Mouse (Mus musculus): ENCODE data around the gene Rbm25.
"Not testable (repeated sequence)": the region's sequence is repeated elsewhere in the genome, so short reads cannot be mapped to it uniquely, and the experiment has no call there.

Gene Rbm25

DNA sequence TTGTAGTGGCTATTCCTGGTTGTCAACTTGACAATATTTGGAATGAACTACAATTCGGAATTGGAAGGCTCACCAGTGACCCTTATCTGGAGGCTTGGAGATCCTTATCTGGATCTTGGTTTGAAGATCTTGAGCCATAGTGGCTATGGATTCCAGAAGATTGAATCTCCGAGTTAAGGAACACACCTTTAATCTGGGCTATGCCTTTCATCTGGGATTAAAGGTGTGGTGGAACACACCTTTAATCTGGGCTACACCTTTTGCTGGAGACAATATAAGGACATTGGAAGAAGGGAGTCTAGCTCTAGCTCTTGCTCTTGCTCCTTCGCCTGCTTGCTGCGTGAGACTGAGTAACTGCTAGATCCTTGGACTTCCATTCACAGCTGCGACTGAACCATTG is at the start of gene Rbm25:
Gene Rbm25 (plus strand): TSS at position 301 of the 400 bp plus-strand sequence.
- POLR2A ChIA-PET: interaction anchor here (0.7 to 17.7 kb wide), 57 partner anchors 8 to 471 kb away, joined by 3 to 712 read pairs (median 10); partner anchors contain the start of genes Psen1 (in 3 of the 4), Zfyve1 (in 3 of the 4) and Riox1 (in 1 of the 4)
- CTCF ChIA-PET: not testable (repeated sequence)

GRCm38 (mm10) chr12:83582106-83582505 is 48.9 kb upstream of the Rbm25 start:
- ChIA-PET CTCF (interaction anchor here in 1 of 4 experiments (0.6 kb wide), 2 partner anchors 12 to 192 kb away, joined by 4 read pairs; no protein-coding TSS in a partner anchor), POLR2A (interaction anchor here in 3 of 4 experiments (0.8 to 5.7 kb wide), 18 partner anchors 9 to 1706 kb away, joined by 3 to 36 read pairs (median 6); partner anchors contain the start of genes Rbm25 (in 3 of the 3), Zfyve1 (in 3 of the 3), Acyp1 (in 1 of the 3) and Zc2hc1c (in 1 of the 3))

- CTCF ChIA-PET: interaction anchor here in 3 of 4 experiments (0.5 to 1.0 kb wide), 4 partner anchors 12 to 121 kb away, joined by 4 to 10 read pairs (median 6); no protein-coding TSS in a partner anchor
- POLR2A ChIA-PET: interaction anchor here in 3 of 4 experiments (0.6 to 5.7 kb wide), 24 partner anchors 8 to 1441 kb away, joined by 3 to 36 read pairs (median 5); partner anchors contain the start of genes Rbm25 (in 3 of the 3) and Zfyve1 (in 3 of the 3)
Observed at GRCm38 (mm10) chr12:83582747-83583146, 48.3 kb upstream of the Rbm25 start.

GRCm38 (mm10) chr12:83586628-83587027 is 44.4 kb upstream of the Rbm25 start:
- ChIA-PET POLR2A (interaction anchor here in 3 of 4 experiments (0.9 to 3.3 kb wide), 22 partner anchors 8 to 63 kb away, joined by 3 to 32 read pairs (median 4); partner anchors contain the start of genes Zfyve1 (in 2 of the 3) and Rbm25 (in 1 of the 3)), CTCF (interaction anchor here in 1 of 4 experiments (0.9 kb wide), 1 partner anchor 9 kb away, joined by 3 read pairs; no protein-coding TSS in a partner anchor)

GRCm38 (mm10) chr12:83591754-83592501 is 39.1 kb upstream of the Rbm25 start:
- ChIA-PET POLR2A (interaction anchor here in 2 of 4 experiments (1.3 to 1.8 kb wide), 7 partner anchors 9 to 63 kb away, joined by 3 to 11 read pairs (median 4); no protein-coding TSS in a partner anchor), CTCF (interaction anchor here in 1 of 4 experiments (0.6 kb wide), 1 partner anchor 28 kb away, joined by 4 read pairs; no protein-coding TSS in a partner anchor)

DNA sequence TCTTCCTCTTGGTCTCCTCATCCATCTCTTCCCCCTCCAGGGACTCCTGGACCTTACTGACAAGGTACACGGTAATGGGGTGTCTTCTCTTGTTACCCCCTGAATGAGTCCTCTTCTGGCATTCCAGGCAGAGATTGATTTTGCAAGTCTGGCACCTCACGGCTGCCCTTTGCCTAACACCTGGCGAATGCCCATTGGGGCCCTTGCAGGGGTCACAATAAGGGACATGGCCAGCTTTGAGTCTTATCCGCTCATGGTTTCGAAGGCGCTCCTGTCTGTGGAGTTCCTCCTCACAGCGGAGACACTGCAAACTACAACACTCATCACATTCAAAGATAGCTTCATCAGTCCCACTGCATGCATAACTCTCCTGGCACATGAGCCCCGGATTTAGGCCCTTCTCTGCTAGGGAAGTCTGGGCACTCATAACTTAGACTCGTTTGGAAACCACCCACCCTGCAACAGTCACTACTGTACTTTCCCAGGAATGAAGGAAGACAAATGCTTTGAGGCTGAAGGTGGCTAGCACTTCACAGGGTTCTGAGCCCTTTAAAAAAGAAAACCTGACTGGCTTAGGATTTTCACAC is 36.5 kb upstream of the Rbm25 start:
- POLR2A ChIA-PET: interaction anchor here in 3 of 4 experiments (0.7 to 5.0 kb wide), 13 partner anchors 8 to 61 kb away, joined by 3 to 58 read pairs (median 3); no protein-coding TSS in a partner anchor
- CTCF ChIA-PET: no interaction called here

- POLR2A ChIA-PET: interaction anchor here (0.6 to 5.0 kb wide), 72 partner anchors 8 to 639 kb away, joined by 3 to 93 read pairs (median 5); partner anchors contain the start of genes Rbm25 (in 3 of the 4) and Psen1 (in 2 of the 4)
- CTCF ChIA-PET: interaction anchor here in 3 of 4 experiments (0.6 to 1.3 kb wide), 12 partner anchors 9 to 174 kb away, joined by 3 to 6 read pairs (median 4); partner anchors contain the start of gene Dcaf4 (in 1 of the 3)
Observed at GRCm38 (mm10) chr12:83596191-83596954, 34.7 kb upstream of the Rbm25 start.

- POLR2A ChIA-PET: interaction anchor here (0.6 to 5.0 kb wide), 72 partner anchors 9 to 820 kb away, joined by 3 to 93 read pairs (median 5); partner anchors contain the start of genes Rbm25 (in 3 of the 4), Psen1 (in 2 of the 4), Acot1 (in 1 of the 4) and Rnf113a2 (in 1 of the 4)
- CTCF ChIA-PET: interaction anchor here in 3 of 4 experiments (0.6 to 1.3 kb wide), 13 partner anchors 8 to 173 kb away, joined by 3 to 7 read pairs (median 4); partner anchors contain the start of gene Dcaf4 (in 1 of the 3)
Observed at GRCm38 (mm10) chr12:83597025-83597501, 34.0 kb upstream of the Rbm25 start, which contains the start of gene Zfyve1. Gene Zfyve1, minus strand, starts transcription at chr12:83597222.

- CTCF ChIA-PET: interaction anchor here in 1 of 4 experiments (0.9 kb wide), 1 partner anchor 34 kb away, joined by 5 read pairs; no protein-coding TSS in a partner anchor
- POLR2A ChIA-PET: interaction anchor here in 3 of 4 experiments (0.8 to 5.0 kb wide), 20 partner anchors 8 to 58 kb away, joined by 3 to 93 read pairs (median 12); partner anchors contain the start of gene Rbm25 (in 2 of the 3)
Observed at GRCm38 (mm10) chr12:83597881-83598280, 33.2 kb upstream of the Rbm25 start.

GRCm38 (mm10) chr12:83602285-83602684 is 28.8 kb upstream of the Rbm25 start:
- ChIA-PET CTCF (no interaction called here), POLR2A (interaction anchor here in 2 of 4 experiments (1.0 to 2.4 kb wide), 2 partner anchors 29 to 30 kb away, joined by 6 to 8 read pairs; partner anchors contain the start of gene Rbm25 (in 1 of the 2))

DNA sequence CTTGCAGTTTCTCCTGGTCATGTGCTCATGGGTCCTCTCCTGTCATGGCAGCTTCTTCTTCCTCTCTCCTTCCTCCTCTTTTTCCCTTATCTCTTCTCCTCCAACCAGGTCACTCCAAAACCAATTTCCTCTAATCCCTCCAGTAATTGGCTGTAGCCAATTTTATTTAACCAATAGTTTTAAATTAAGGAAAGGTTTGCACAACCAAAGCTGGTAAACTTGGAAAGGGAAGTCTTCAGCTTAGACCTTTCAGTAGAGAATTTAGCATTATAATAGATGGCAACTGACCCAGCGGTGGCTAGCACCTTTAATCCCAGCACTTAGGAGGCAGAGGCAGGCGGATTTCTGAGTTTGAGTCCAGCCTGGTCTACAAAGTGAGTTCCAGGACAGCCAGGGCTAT is 24.6 kb upstream of the Rbm25 start:
- ChIA-PET POLR2A (interaction anchor here (0.6 to 6.8 kb wide), 37 partner anchors 8 to 156 kb away, joined by 3 to 75 read pairs (median 5); partner anchors contain the start of genes Zfyve1 (in 4 of the 4), Rbm25 (in 2 of the 4) and Psen1 (in 1 of the 4)), CTCF (interaction anchor here in 3 of 4 experiments (0.6 to 1.6 kb wide), 5 partner anchors 8 to 82 kb away, joined by 3 to 4 read pairs (median 3); partner anchors contain the start of genes Psen1 (in 1 of the 3) and Zfyve1 (in 1 of the 3))

DNA sequence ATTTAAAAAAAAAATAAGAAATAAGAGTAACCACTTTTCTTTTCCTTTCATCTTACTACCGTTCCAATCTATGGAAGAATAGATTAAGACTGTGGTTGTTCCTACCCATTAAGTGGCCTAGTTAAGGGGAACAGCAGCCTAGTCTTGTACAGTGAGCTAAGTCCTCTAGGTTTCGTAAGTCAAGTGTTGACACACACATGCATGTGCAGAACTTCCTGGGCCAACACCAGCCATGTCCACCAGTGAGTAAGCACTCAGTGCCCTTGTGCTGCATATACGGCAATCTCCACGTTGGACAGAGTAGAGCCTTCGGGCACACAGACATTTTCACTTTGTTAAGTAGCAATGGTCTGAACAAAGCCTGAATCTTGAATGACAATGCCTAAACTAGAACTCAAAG is 13.8 kb upstream of the Rbm25 start:
- POLR2A ChIA-PET: interaction anchor here (0.6 to 10.8 kb wide), 11 partner anchors 11 to 1697 kb away, joined by 3 to 203 read pairs (median 4); partner anchors contain the start of genes Rbm25 (in 2 of the 4) and Zfyve1 (in 2 of the 4)
- CTCF ChIA-PET: no interaction called here

- ChIA-PET POLR2A (interaction anchor here (0.6 to 10.8 kb wide), 17 partner anchors 13 to 408 kb away, joined by 3 to 203 read pairs (median 10); partner anchors contain the start of genes Rbm25 (in 3 of the 4) and Zfyve1 (in 2 of the 4)), CTCF (interaction anchor here in 2 of 4 experiments (0.6 to 0.7 kb wide), 2 partner anchors 132 to 1885 kb away, joined by 3 to 6 read pairs; no protein-coding TSS in a partner anchor)
Observed at GRCm38 (mm10) chr12:83618981-83619380, 12.1 kb upstream of the Rbm25 start.

DNA sequence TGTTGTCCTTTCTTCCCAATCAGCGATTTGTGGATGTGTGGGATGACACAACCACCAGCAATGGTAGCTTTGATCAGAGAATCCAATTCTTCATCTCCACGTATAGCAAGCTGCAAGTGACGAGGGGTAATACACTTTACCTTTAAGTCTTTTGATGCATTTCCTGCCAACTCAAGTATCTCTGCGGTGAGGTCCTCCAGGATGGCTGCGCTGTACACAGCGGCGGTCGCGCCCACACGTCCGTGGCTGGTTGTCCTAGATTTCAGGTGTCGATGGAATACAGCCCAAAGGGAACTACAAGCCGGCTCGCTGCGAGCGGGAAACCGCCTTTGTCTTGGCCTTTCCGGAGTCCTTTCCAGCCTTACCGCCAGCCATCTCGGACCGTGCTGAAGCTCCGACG is 10.3 kb upstream of the Rbm25 start:
- CTCF ChIA-PET: interaction anchor here in 1 of 4 experiments (1.2 kb wide), 1 partner anchor 11 kb away, joined by 3 read pairs; no protein-coding TSS in a partner anchor

GRCm38 (mm10) chr12:83622031-83622755 is 8.8 kb upstream of the Rbm25 start:
- ChIA-PET CTCF (interaction anchor here in 1 of 4 experiments (0.6 kb wide), 1 partner anchor 25 kb away, joined by 4 read pairs; the partner anchor contains the start of gene Zfyve1), POLR2A (interaction anchor here in 3 of 4 experiments (0.6 to 10.8 kb wide), 16 partner anchors 9 to 604 kb away, joined by 3 to 203 read pairs (median 12); partner anchors contain the start of genes Rbm25 (in 3 of the 3) and Zfyve1 (in 2 of the 3))

More for the DNA sequence above, 10.3 kb upstream of the Rbm25 start:
- POLR2A ChIA-PET: interaction anchor here (0.7 to 10.8 kb wide), 21 partner anchors 11 to 62 kb away, joined by 3 to 203 read pairs (median 6); partner anchors contain the start of genes Rbm25 (in 3 of the 4) and Zfyve1 (in 2 of the 4)
